22 mouse cellular contexts compared by ENCODE assay signal in the genomic region with DNA sequence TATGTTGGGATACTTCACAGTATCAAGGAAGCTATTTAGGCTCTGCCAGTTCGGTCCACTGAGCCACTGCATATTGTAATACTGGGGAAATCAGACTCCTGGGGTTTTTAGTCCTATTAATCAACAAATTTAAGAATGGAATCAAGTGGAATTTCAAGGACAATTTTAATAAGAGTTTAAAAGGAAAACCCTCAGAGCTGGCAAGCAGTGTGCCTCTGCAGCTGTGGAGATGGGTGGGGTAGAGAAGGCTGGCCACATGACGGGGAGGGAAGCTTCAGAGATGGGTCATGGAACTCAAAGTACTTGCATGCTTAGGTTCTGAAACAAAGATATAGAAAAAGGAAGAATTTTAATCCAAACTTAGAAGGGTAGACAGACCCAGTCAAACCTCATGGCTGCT.
DNase-seq lines count a peak whose midpoint lies in the region; ATAC-seq and TF ChIP-seq lines count a peak whose summit lies in the region.
"Had no signal": no experiment of that assay in that cellular context is flagged by ENCODE, and none has a peak within 500 bp of the region (broad histone marks: within the 10 kb centered on the region; RNA-seq: fewer than 3 reads in every experiment).

No protein-coding gene starts in this region.

- no peaks in the 10 kb centered on the region for H3K36me3 ChIP-seq in embryonic facial prominence, embryonic 15.5 days
- peaks cover 1% of the 10 kb centered on the region; the same call in 1 of the 2 replicates for H3K36me3 ChIP-seq in embryonic facial prominence, embryonic 10.5 days (replicated peaks)
- no peaks in the 10 kb centered on the region for H3K36me3 ChIP-seq in heart, embryonic 11.5 days (ENCODE audit: control insufficient read depth, insufficient read depth, low read length)
- no peaks in the 10 kb centered on the region for H3K36me3 ChIP-seq in kidney, adult 2 months (ENCODE audit: control insufficient read depth, insufficient read depth, low read length)
- H3K36me3 ChIP-seq: embryonic facial prominence, embryonic 13.5 days; heart, embryonic 15.5 days; hindbrain, embryonic 13.5 days had no signal

- ATAC-seq in embryonic facial prominence, embryonic 15.5 days (ENCODE audit: insufficient number of reproducible peaks, low FRiP score, low TSS enrichment, low read depth), result no peak
- no peak for ATAC-seq in heart, embryonic 11.5 days (replicated peaks; ENCODE audit: insufficient number of reproducible peaks, low FRiP score, low TSS enrichment)
- ATAC-seq: activated CD4-positive, CD25-positive, alpha-beta regulatory T cell, adult 4 months; forebrain, embryonic 13.5 days; forebrain, postnatal 0 days; hindbrain, postnatal 0 days had no signal

- H3K4me1 ChIP-seq in embryonic facial prominence, embryonic 15.5 days, result peaks cover 3% of the 10 kb centered on the region; the same call in 1 of the 2 replicates
- H3K4me1 ChIP-seq in embryonic facial prominence, embryonic 10.5 days, result peaks cover 15% of the 10 kb centered on the region
- H3K4me1 ChIP-seq in heart, embryonic 11.5 days (ENCODE audit: control insufficient read depth, insufficient read depth, low read length), result no peaks in the 10 kb centered on the region
- H3K4me1 ChIP-seq in kidney, adult 2 months (ENCODE audit: control insufficient read depth, insufficient read depth, low read length), result no peaks in the 10 kb centered on the region
- H3K4me1 ChIP-seq: embryonic facial prominence, embryonic 13.5 days; forebrain, embryonic 13.5 days; heart, embryonic 15.5 days; hindbrain, embryonic 13.5 days had no signal

- H3K4me2 ChIP-seq in embryonic facial prominence, embryonic 15.5 days (replicated peaks), result no peak overlapping the region
- H3K4me2 ChIP-seq in heart, embryonic 11.5 days, result no peak overlapping the region
- H3K4me2 ChIP-seq: embryonic facial prominence, embryonic 13.5 days; forebrain, embryonic 13.5 days; heart, embryonic 15.5 days; hindbrain, embryonic 13.5 days had no signal

- TF ChIP-seq CTCF in kidney, adult 2 months (conservative IDR thresholded peaks at IDR 0.05; ENCODE audit: insufficient read depth, insufficient read length, low read depth, low read length), result no peak

- intact Hi-C loops in heart, postnatal 25 days (cut with DNase I), result no loop called here
- intact Hi-C loops in heart, postnatal 14 days (cut with DNase I), result no loop called here

- 67% methylated on average over 2 of the region's 2 CpGs for WGBS in embryonic facial prominence, embryonic 15.5 days
- 81% methylated on average over 2 of the region's 2 CpGs for WGBS in embryonic facial prominence, embryonic 10.5 days
- 84% methylated on average over 2 of the region's 2 CpGs for WGBS in heart, embryonic 11.5 days (ENCODE audit: insufficient replicate concordance)
- 87% methylated on average over 2 of the region's 2 CpGs for WGBS in kidney, adult 2 months

- peak overlapping the region; percentile 51 for H3K27ac ChIP-seq in embryonic facial prominence, embryonic 15.5 days (replicated peaks)
- no peak overlapping the region for H3K27ac ChIP-seq in embryonic facial prominence, embryonic 10.5 days (replicated peaks)
- H3K27ac ChIP-seq in heart, embryonic 11.5 days (ENCODE audit: low read depth, low read length), result no peak overlapping the region
- no peak overlapping the region for H3K27ac ChIP-seq in kidney, adult 2 months (ENCODE audit: insufficient read depth, low read depth, low read length)
- H3K27ac ChIP-seq: embryonic facial prominence, embryonic 13.5 days; forebrain, embryonic 13.5 days; heart, embryonic 15.5 days; hindbrain, embryonic 13.5 days; hindbrain, postnatal 0 days had no signal

- no peak for TF ChIP-seq POLR2A in kidney, adult 2 months (IDR thresholded peaks at IDR 0.05; ENCODE audit: low read depth, low read length)

- DNase-seq in embryonic facial prominence, embryonic 10.5 days (ENCODE audit: low spot score), result no peak
- peak; percentile 93 for DNase-seq in heart, adult 11 months
- DNase-seq in heart, postnatal 25 days (ENCODE audit: low spot score), result peak; percentile 23
- DNase-seq in heart, postnatal 14 days, result no peak
- DNase-seq in skeletal muscle tissue, adult 2 months (ENCODE audit: low read depth, low spot score), result peak; percentile 58
- DNase-seq in kidney, adult 2 months, result no peak
- DNase-seq: adrenal gland, postnatal 14 days; cerebellum, adult 11-12 months; cerebellum, adult 9-10 months; cerebellum, postnatal 25 days; forebrain, postnatal 0 days; gastrocnemius, postnatal 10 days; kidney, adult 11 months had no signal

- H3K27me3 ChIP-seq in embryonic facial prominence, embryonic 15.5 days, result no peaks in the 10 kb centered on the region
- no peaks in the 10 kb centered on the region for H3K27me3 ChIP-seq in embryonic facial prominence, embryonic 10.5 days (replicated peaks; ENCODE audit: low read depth, poor library complexity, severe bottlenecking)
- no peaks in the 10 kb centered on the region for H3K27me3 ChIP-seq in heart, embryonic 11.5 days (ENCODE audit: control insufficient read depth, insufficient read depth, low read length)
- no peaks in the 10 kb centered on the region for H3K27me3 ChIP-seq in kidney, adult 2 months (replicated peaks; ENCODE audit: control insufficient read depth, insufficient read depth, low read length)
- H3K27me3 ChIP-seq: embryonic facial prominence, embryonic 13.5 days; forebrain, embryonic 13.5 days; heart, embryonic 15.5 days; hindbrain, embryonic 13.5 days; Patski had no signal

- H3K9ac ChIP-seq in embryonic facial prominence, embryonic 15.5 days, result no peak overlapping the region
- H3K9ac ChIP-seq in heart, embryonic 11.5 days (ENCODE audit: low read depth, low read length), result no peak overlapping the region
- H3K9ac ChIP-seq: embryonic facial prominence, embryonic 13.5 days; forebrain, embryonic 13.5 days; forebrain, postnatal 0 days; heart, embryonic 15.5 days; hindbrain, embryonic 13.5 days had no signal

- no peaks in the 10 kb centered on the region for H3K9me3 ChIP-seq in embryonic facial prominence, embryonic 15.5 days (replicated peaks)
- H3K9me3 ChIP-seq in embryonic facial prominence, embryonic 10.5 days, result no peaks in the 10 kb centered on the region
- H3K9me3 ChIP-seq in heart, embryonic 11.5 days (replicated peaks; ENCODE audit: control insufficient read depth, low read length), result no peaks in the 10 kb centered on the region
- H3K9me3 ChIP-seq: embryonic facial prominence, embryonic 13.5 days; forebrain, embryonic 13.5 days; heart, embryonic 15.5 days; hindbrain, embryonic 13.5 days had no signal

- no peak overlapping the region for H3K4me3 ChIP-seq in embryonic facial prominence, embryonic 15.5 days (replicated peaks)
- no peak overlapping the region for H3K4me3 ChIP-seq in embryonic facial prominence, embryonic 10.5 days
- no peak overlapping the region for H3K4me3 ChIP-seq in heart, embryonic 11.5 days (ENCODE audit: low read depth, low read length)
- H3K4me3 ChIP-seq in kidney, adult 2 months (ENCODE audit: insufficient read depth, low read depth, low read length), result no peak overlapping the region
- H3K4me3 ChIP-seq: embryonic facial prominence, embryonic 13.5 days; forebrain, embryonic 13.5 days; heart, embryonic 15.5 days; hindbrain, embryonic 13.5 days had no signal

Comparison
In these comparisons a context has a peak if more than half of its experiments do, and no peak if none do; other contexts are left out.
1. DNase-seq: peak in heart, adult 11 months (single experiment), heart, postnatal 25 days (single experiment) and skeletal muscle tissue, adult 2 months (single experiment); none in embryonic facial prominence, embryonic 10.5 days (single experiment), heart, postnatal 14 days (0 of 2) and kidney, adult 2 months (single experiment).